Mouse (Mus musculus): ENCODE data around the gene Tsc22d4.
A peak's percentile ranks its signal among the peaks of the same experiment; 100 is the strongest.
"Not testable (repeated sequence)": the region's sequence is repeated elsewhere in the genome, so short reads cannot be mapped to it uniquely, and the experiment has no call there.

Tsc22d4 gene

GRCm38 (mm10) chr5:137745214-137746171 lies at the start of gene Tsc22d4:
TSS of gene Tsc22d4 (plus strand) at chr5:137745730.
- peak; percentile 87 for DNase-seq

- no peak for DNase-seq
Measured at GRCm38 (mm10) chr5:137695930-137696329, 49.6 kb upstream of the Tsc22d4 start.

- no peak for DNase-seq
Measured at GRCm38 (mm10) chr5:137699080-137699479, 46.5 kb upstream of the Tsc22d4 start.

GRCm38 (mm10) chr5:137699850-137700249 lies 45.7 kb upstream of the Tsc22d4 start:
- DNase-seq, result no peak

GRCm38 (mm10) chr5:137705242-137705641 lies 40.3 kb upstream of the Tsc22d4 start:
- DNase-seq, result no peak

GRCm38 (mm10) chr5:137706913-137707633 lies 38.5 kb upstream of the Tsc22d4 start:
- peak; percentile 53 for DNase-seq

GRCm38 (mm10) chr5:137713454-137713853 lies 32.1 kb upstream of the Tsc22d4 start:
- DNase-seq, result no peak

- DNase-seq, result no peak
Measured at GRCm38 (mm10) chr5:137715685-137716084, 29.8 kb upstream of the Tsc22d4 start.

- no peak for DNase-seq
Measured at GRCm38 (mm10) chr5:137718020-137718790, 27.3 kb upstream of the Tsc22d4 start.

GRCm38 (mm10) chr5:137719088-137719487 lies 26.4 kb upstream of the Tsc22d4 start:
- no peak for DNase-seq

- DNase-seq, result not testable (repeated sequence)
Measured at GRCm38 (mm10) chr5:137720558-137721164, 24.9 kb upstream of the Tsc22d4 start.

- no peak for DNase-seq
Measured at GRCm38 (mm10) chr5:137723840-137724239, 21.7 kb upstream of the Tsc22d4 start.

GRCm38 (mm10) chr5:137726767-137727166 lies 18.8 kb upstream of the Tsc22d4 start:
- DNase-seq, result no peak

GRCm38 (mm10) chr5:137733638-137734288 lies 11.8 kb upstream of the Tsc22d4 start:
- peak; percentile 34 for DNase-seq

GRCm38 (mm10) chr5:137734289-137735061 lies 11.1 kb upstream of the Tsc22d4 start:
- peak; percentile 82 for DNase-seq

GRCm38 (mm10) chr5:137737400-137737940 lies 8.1 kb upstream of the Tsc22d4 start:
- peak; percentile 67 for DNase-seq

- no peak for DNase-seq
Measured at GRCm38 (mm10) chr5:137738516-137738915, 7.0 kb upstream of the Tsc22d4 start.

GRCm38 (mm10) chr5:137739471-137739870 lies 6.1 kb upstream of the Tsc22d4 start:
- no peak for DNase-seq

- no peak for DNase-seq
Measured at GRCm38 (mm10) chr5:137740506-137740905, 5.0 kb upstream of the Tsc22d4 start.

- DNase-seq, result peak; percentile 82
Measured at GRCm38 (mm10) chr5:137741023-137741931, 4.3 kb upstream of the Tsc22d4 start, which contains the start of gene Nyap1. TSS of gene Nyap1 (minus strand) at chr5:137741607.
